ENCODE assay signal across 25 mouse cellular contexts in genomic region chr5:127660979-127661378, GRCm38 (mm10). TPM values are rescaled to one million over a fixed set of nuclear protein-coding genes. Genes with fewer than 3 reads are reported as not detected.
A peak's percentile ranks its signal among the peaks of the same experiment; 100 is the strongest.
DNase-seq lines count a peak whose midpoint lies in the region; TF ChIP-seq lines count a peak whose summit lies in the region.
"Had no signal": no experiment of that assay in that cellular context is flagged by ENCODE, and none has a peak within 500 bp of the region (broad histone marks: within the 10 kb centered on the region; RNA-seq: fewer than 3 reads in every experiment).

No protein-coding gene starts in this region.

- 0 out of 2 replicates have a peak overlapping the region, but pooled peaks have one; percentile 10 for H3K4me3 ChIP-seq in E14TG2a.4 (replicated peaks; ENCODE audit: low read length)
- no peak overlapping the region for H3K4me3 ChIP-seq in embryonic facial prominence, embryonic 10.5 days
- H3K4me3 ChIP-seq: embryonic facial prominence, embryonic 12.5 days; erythroblast, embryonic 14.5 days; forebrain, embryonic 10.5 days; forebrain, embryonic 12.5 days had no signal

- H3K4me1 ChIP-seq in E14TG2a.4 (replicated peaks; ENCODE audit: low read depth, low read length): peaks cover 56% of the 10 kb centered on the region
- H3K4me1 ChIP-seq in embryonic facial prominence, embryonic 10.5 days: no peaks in the 10 kb centered on the region
- H3K4me1 ChIP-seq: embryonic facial prominence, embryonic 12.5 days; forebrain, embryonic 10.5 days; forebrain, embryonic 12.5 days had no signal

- DNase-seq in ES-CJ7 (ENCODE audit: low read depth, low spot score) (peak; percentile 89), R1 (ENCODE audit: low read depth, low spot score) (peak; percentile 66)
- DNase-seq in ovary, adult 18-20 months (ENCODE audit: low spot score): no peak
- no peak for DNase-seq in cerebellum, postnatal 25 days
- DNase-seq in embryonic facial prominence, embryonic 10.5 days (ENCODE audit: low spot score): no peak
- DNase-seq: adrenal gland, adult 8-10 months; adrenal gland, postnatal 14 days; adrenal gland, postnatal 36 days; B cell, adult 2 months; cerebellum, adult 11-12 months; cerebellum, adult 2 months; cerebellum, adult 9-10 months; cerebellum, postnatal 10 days; cerebellum, postnatal 36 days; embryo, embryonic 11 days had no signal

- WGBS in embryonic facial prominence, embryonic 10.5 days: 89% methylated on average over 5 of the region's 5 CpGs

- no peak overlapping the region for H3K27ac ChIP-seq in embryonic facial prominence, embryonic 10.5 days (replicated peaks)
- H3K27ac ChIP-seq: embryonic facial prominence, embryonic 12.5 days; forebrain, embryonic 10.5 days; forebrain, embryonic 12.5 days had no signal

- peaks cover 9% of the 10 kb centered on the region for H3K9me3 ChIP-seq in E14TG2a.4 (ENCODE audit: low read length)
- peaks cover 6% of the 10 kb centered on the region; the same call in 1 of the 2 replicates for H3K9me3 ChIP-seq in embryonic facial prominence, embryonic 10.5 days

- H3K36me3 ChIP-seq in E14TG2a.4 (ENCODE audit: insufficient read depth, low read length): peaks cover 72% of the 10 kb centered on the region
- H3K36me3 ChIP-seq in embryonic facial prominence, embryonic 10.5 days (replicated peaks): peaks cover 13% of the 10 kb centered on the region
- H3K36me3 ChIP-seq: embryonic facial prominence, embryonic 12.5 days; G1E had no signal

- no peak for TF ChIP-seq CTCF in E14TG2a.4 (conservative IDR thresholded peaks at IDR 0.05; ENCODE audit: low read length)

- H3K27me3 ChIP-seq in E14TG2a.4 (ENCODE audit: insufficient read depth, low read length): no peaks in the 10 kb centered on the region
- no peaks in the 10 kb centered on the region for H3K27me3 ChIP-seq in embryonic facial prominence, embryonic 10.5 days (replicated peaks; ENCODE audit: low read depth, poor library complexity, severe bottlenecking)
- H3K27me3 ChIP-seq: CH12.LX; embryonic facial prominence, embryonic 12.5 days; forebrain, embryonic 12.5 days; Patski had no signal

RNA-seq across cellular contexts. Expression of gene Slc15a4, which starts 28.3 kb away (rescaled TPM):
- polyA plus RNA-seq in embryonic facial prominence, embryonic 10.5 days (2016; fragmentation: Nextera tagmentation; extraction: Ambion mirVana): 25.1 and 27.5 TPM in 2 replicates

RNA-seq across cellular contexts. Expression of gene Glt1d1, which starts 28.9 kb away (rescaled TPM):
- 1.3 and 1.8 TPM in 2 replicates for polyA plus RNA-seq in embryonic facial prominence, embryonic 10.5 days (2016; fragmentation: Nextera tagmentation; extraction: Ambion mirVana)
- polyA plus RNA-seq: activated CD4-positive, CD25-positive, alpha-beta regulatory T cell, adult 4 months; CD4-positive, CD25-positive, alpha-beta regulatory T cell, adult 4 months; erythroblast, embryonic 14.5 days; G1E had no signal

Comparison
In these comparisons a context has a peak if more than half of its experiments do, and no peak if none do; other contexts are left out.
1. DNase-seq: peak in ES-CJ7 (single experiment) and R1 (single experiment); none in ovary, adult 18-20 months (single experiment), cerebellum, postnatal 25 days (0 of 2) and embryonic facial prominence, embryonic 10.5 days (single experiment).